Mouse (Mus musculus) neural tube, embryonic 13.5 days (tissue): ENCODE data around the gene Cyp4f13. TPM values are rescaled to one million over a fixed set of nuclear protein-coding genes. Genes with fewer than 3 reads are reported as not detected.

Experiments
- ATAC-seq: fragments of 200-750 bp; cut with Nextera tagmentation; 2 replicates; pipeline ENCODE4 v1.8.0; 2017; ENCODE audit warnings: low read depth, mild to moderate bottlenecking, moderate TSS enrichment, moderate library complexity
- H3K27ac ChIP-seq: fragments of 300-500 bp; sonication (generic); replicated peaks from 2 replicates; pipeline ENCODE4 v1.5.1; 2015; ENCODE audit warnings: moderate library complexity, mild to moderate bottlenecking, inconsistent platforms
- H3K27me3 ChIP-seq: fragments of 300-500 bp; sonication (generic); 2 replicates; pipeline ENCODE4 v1.6.1; 2015; ENCODE audit warnings: mild to moderate bottlenecking, inconsistent platforms
- H3K36me3 ChIP-seq: fragments of 300-500 bp; sonication (generic); 2 replicates; pipeline ENCODE4 v1.6.1; 2015; ENCODE audit warnings: mild to moderate bottlenecking, inconsistent platforms
- H3K4me1 ChIP-seq: fragments of 300-500 bp; sonication (generic); replicated peaks from 2 replicates; pipeline ENCODE4 v1.6.1; 2015; ENCODE audit warnings: inconsistent platforms
- H3K4me2 ChIP-seq: fragments of 300-500 bp; sonication (generic); 2 replicates; pipeline ENCODE4 v1.6.1; 2015; ENCODE audit warnings: inconsistent platforms, mild to moderate bottlenecking, moderate library complexity
- H3K4me3 ChIP-seq: fragments of 300-500 bp; sonication (generic); 2 replicates; pipeline ENCODE4 v1.5.1; 2015; ENCODE audit warnings: mild to moderate bottlenecking, inconsistent platforms
- H3K9ac ChIP-seq: fragments of 300-500 bp; sonication (generic); 2 replicates; pipeline ENCODE4 v1.6.1; 2015; ENCODE audit warnings: moderate library complexity, mild to moderate bottlenecking, inconsistent platforms
- H3K9me3 ChIP-seq: fragments of 300-500 bp; sonication (generic); 2 replicates; pipeline ENCODE4 v1.6.1; 2016; ENCODE audit warnings: inconsistent platforms
- WGBS: fragments of 180-500 bp; shearing (Covaris S2); methylation state at CpG from one replicate; pipeline ENCODE4 v1.1.7; 2015; 5-methylcytosine and 5-hydroxymethylcytosine counted together
- polyA plus RNA-seq: library from polyadenylated mRNA; unstranded; fragments of >200 nt; fragmentation: Nextera tagmentation; extraction: Ambion mirVana; gene quantifications from 2 replicates; pipeline ENCODE4 v1.2.1, GENCODE M21; 2015

Gene Cyp4f13
- polyA plus RNA-seq, result 7.0 and 8.2 TPM in 2 replicates

DNA sequence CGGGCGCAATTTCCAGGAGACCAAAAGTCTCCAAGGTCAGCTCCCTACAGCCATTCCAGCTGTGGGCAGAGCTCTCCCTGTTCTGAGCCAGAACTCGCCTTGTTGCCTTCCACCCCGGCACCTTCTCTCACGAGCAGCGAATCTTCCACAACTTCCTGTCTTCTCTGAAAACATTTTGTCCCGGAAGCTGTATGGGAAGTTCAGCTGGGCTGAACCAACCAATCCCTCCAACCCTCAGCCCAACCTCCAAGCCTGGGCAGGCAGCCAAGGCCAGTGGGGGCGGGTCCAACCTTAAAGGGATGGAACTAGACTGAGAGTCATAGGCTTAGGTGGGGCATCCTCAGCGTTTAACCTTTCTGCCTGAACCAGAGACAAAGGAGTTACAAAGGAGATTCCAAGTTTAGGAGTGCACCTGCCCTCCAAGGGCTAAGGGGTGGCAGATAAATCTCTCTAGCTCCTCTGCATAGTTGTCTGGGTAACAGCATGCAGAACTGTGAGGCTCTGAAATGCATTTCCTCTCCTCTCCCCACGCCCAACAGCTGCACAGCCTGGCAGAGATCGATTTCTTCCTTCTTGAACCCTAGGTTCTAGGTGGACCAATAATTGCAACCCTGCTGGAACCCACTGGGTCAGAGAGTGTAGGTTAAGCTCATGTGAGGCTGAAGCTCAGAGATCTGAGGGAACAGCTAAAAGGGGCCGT, at the start of gene Cyp4f13:
Cyp4f13 (minus strand) TSS at position 188 of the 700 bp plus-strand sequence.
- 35% methylated on average over 12 of the region's 12 CpGs for WGBS
- Histone ChIP-seq H3K9me3 (peaks cover 4% of the 10 kb centered on the region; the same call in 1 of the 2 replicates), H3K27ac (no peak within 1 kb of the TSS; the same call in 1 of the 2 replicates), H3K4me3 (peak within 1 kb of the TSS; percentile 45), H3K4me2 (peak within 1 kb of the TSS; percentile 62), H3K36me3 (no peaks in the 10 kb centered on the region), H3K4me1 (peaks cover 8% of the 10 kb centered on the region), H3K27me3 (no peaks in the 10 kb centered on the region), H3K9ac (peak within 1 kb of the TSS; percentile 58)
- peak; percentile 95 for ATAC-seq

DNA sequence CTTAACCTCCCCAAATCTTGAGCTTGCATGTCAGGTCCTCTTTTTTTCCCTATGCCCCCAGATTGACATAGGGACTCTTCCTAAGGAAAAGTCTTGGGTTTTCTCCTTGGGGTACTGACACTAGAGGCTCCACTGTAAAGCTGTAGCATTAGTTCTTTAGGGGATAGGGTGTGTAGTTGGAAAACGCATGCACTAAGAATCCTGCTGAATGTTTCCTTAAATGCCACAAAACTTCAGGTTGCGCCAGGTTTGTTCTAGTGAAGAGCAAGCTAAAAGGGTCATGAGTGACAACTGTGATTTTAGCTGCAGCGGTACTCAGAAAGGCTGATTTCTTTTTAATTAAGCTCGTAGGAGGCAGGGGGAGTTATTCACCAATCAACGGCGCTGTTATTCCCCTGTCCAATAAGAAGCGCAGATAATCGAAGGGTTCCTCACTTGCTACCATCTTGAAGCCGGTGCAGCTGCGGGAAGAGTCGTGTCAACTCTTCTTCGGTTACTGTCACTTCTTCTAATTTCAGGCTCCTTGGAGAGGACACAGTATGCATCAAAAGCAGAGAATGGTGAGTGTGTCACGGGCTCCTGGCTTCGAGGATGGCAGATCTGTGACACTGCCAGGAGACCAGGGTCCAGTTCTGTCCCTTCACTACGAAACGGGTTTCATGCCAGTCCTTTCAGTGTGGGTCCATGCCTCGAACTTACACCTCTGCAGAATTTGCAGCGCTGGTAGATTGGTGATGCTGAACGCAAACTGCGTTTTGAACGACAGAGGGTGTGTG, 45.7 kb upstream of the Cyp4f13 start, which contains the start of gene Zfp952:
Zfp952 (plus strand) TSS at position 431 of the 776 bp plus-strand sequence.
- WGBS, result 2% methylated on average over 21 of the region's 21 CpGs
- Histone ChIP-seq H3K36me3 (peaks cover 31% of the 10 kb centered on the region), H3K4me2 (peak within 1 kb of the TSS; percentile 71), H3K9me3 (no peaks in the 10 kb centered on the region), H3K4me1 (peaks cover 21% of the 10 kb centered on the region), H3K27ac (peak within 1 kb of the TSS; percentile 80), H3K27me3 (no peaks in the 10 kb centered on the region), H3K9ac (peak within 1 kb of the TSS; percentile 72), H3K4me3 (peak within 1 kb of the TSS; percentile 55)
- ATAC-seq, result peak; percentile 97

DNA sequence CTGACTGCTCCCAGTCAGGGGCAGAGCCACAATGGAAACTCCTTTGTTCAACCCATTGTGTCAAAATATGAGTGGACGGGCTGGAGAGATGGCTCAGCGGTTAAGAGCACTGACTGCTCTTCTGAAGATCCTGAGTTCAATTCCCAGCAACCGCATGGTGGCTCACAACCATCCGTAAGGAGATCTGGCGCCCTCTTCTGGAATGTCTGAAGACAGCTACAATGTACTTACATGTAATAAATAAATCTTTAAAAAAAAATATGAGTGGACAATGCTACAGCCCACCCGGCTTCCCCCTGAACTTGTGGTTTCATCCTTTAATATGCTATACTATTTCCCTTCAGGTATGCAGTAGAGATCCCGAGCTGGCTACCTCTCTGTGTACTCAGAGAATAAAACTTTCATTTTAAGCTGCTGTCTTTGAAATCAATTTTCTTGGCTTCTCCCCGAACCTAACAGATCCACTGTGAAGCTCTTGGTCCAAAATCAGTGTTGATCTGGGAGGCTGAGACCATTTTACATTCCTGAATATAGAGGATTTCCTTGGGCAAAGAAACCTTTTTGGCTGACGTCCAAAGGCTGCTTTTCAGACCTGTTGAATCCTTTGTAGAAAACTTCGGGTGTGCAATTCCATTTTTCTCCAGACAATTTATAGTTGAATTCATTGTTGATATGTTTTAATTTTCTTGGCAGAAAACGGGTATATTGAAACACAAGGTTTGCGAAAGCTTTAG, 44.9 kb upstream of the Cyp4f13 start:
- H3K4me1 ChIP-seq, result peaks cover 21% of the 10 kb centered on the region
- H3K27ac ChIP-seq, result 0 out of 2 replicates have a peak overlapping the region, but pooled peaks have one; percentile 50
- peaks cover 27% of the 10 kb centered on the region for H3K36me3 ChIP-seq
- H3K27me3 ChIP-seq, result no peaks in the 10 kb centered on the region
- peak overlapping the region; percentile 72 for H3K9ac ChIP-seq
- H3K4me2 ChIP-seq, result peak overlapping the region; percentile 71
- no peak for ATAC-seq
- 71% methylated on average over 12 of the region's 12 CpGs for WGBS
- H3K9me3 ChIP-seq, result no peaks in the 10 kb centered on the region
- peak overlapping the region; percentile 55 for H3K4me3 ChIP-seq

DNA sequence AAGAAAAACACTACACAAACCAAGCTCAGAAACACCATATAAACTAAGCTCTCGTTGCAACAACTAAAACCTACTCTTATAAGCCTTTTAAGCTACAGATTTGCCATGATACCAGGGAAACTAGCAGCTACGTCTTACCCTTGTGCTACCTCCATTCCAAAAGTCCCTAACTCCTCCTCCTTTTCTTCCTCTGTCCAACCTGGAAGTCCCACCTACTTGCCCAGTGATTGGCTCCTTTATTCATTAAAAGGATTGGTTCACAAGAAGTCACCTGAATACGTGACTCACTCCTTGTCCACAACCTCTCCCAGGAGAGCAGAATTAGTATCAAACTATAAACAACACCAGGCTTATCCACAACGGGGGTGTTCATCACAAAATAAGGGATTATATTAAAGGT, 39.1 kb upstream of the Cyp4f13 start:
- 80% methylated on average over 4 of the region's 4 CpGs for WGBS
- no peaks in the 10 kb centered on the region for H3K27me3 ChIP-seq
- H3K4me1 ChIP-seq, result no peaks in the 10 kb centered on the region
- H3K36me3 ChIP-seq, result peaks cover 5% of the 10 kb centered on the region
- no peak overlapping the region for H3K4me2 ChIP-seq
- no peak overlapping the region for H3K27ac ChIP-seq
- H3K4me3 ChIP-seq, result no peak overlapping the region
- no peak for ATAC-seq
- no peaks in the 10 kb centered on the region for H3K9me3 ChIP-seq
- H3K9ac ChIP-seq, result no peak overlapping the region

GRCm38 (mm10) chr17:32981361-32981760, 34.2 kb upstream of the Cyp4f13 start:
- no peaks in the 10 kb centered on the region for H3K4me1 ChIP-seq
- H3K4me3 ChIP-seq, result no peak overlapping the region
- H3K36me3 ChIP-seq, result peaks cover 47% of the 10 kb centered on the region
- no peak overlapping the region for H3K9ac ChIP-seq
- no peaks in the 10 kb centered on the region for H3K27me3 ChIP-seq
- H3K4me2 ChIP-seq, result no peak overlapping the region
- no peak overlapping the region for H3K27ac ChIP-seq
- 93% methylated on average over 4 of the region's 4 CpGs for WGBS
- no peaks in the 10 kb centered on the region for H3K9me3 ChIP-seq
- ATAC-seq, result no peak

DNA sequence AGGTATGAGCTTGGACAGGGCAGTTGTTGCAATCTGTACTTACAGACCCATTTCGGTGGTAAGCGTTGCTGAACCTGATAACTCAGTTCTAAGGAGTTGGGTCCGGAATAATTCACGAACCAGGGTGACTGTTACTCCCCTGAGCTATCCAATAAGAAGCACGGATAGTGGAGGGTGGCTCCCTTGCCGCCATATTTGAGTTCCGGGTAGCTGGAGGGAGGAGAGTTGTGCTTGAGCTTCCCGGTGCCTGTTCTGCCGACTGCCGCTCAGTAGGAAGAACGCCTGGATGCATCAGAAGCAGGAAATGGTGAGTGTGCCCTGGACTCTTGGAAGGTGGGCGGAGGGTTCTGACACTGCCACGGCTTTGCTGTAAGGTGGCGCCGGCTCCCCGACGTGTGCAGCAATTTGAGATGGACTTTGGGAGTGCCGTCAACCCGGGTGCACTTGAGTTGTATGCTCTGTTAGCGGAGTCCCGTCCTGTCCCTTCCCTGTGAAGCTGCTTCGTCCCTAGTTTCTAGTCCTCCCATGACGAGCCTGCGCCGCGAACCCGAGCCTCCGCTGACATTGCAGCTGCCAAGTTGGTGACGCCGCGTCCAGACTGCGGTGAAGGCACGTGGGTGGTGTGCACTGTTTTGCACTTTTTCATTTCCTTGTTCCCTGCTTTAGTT, 18.6 kb upstream of the Cyp4f13 start, which contains the start of gene Zfp472:
Zfp472 (plus strand) TSS at position 192 of the 668 bp plus-strand sequence.
- peak within 1 kb of the TSS; percentile 81 for H3K9ac ChIP-seq
- H3K36me3 ChIP-seq, result no peaks in the 10 kb centered on the region
- H3K4me2 ChIP-seq, result peak within 1 kb of the TSS; percentile 84
- peak within 1 kb of the TSS; percentile 84 for H3K4me3 ChIP-seq
- no peaks in the 10 kb centered on the region for H3K27me3 ChIP-seq
- no peaks in the 10 kb centered on the region for H3K9me3 ChIP-seq
- ATAC-seq, result peak; percentile 99
- H3K27ac ChIP-seq, result peak within 1 kb of the TSS; percentile 84
- 0% methylated on average over 33 of the region's 33 CpGs for WGBS
- peaks cover 18% of the 10 kb centered on the region for H3K4me1 ChIP-seq

DNA sequence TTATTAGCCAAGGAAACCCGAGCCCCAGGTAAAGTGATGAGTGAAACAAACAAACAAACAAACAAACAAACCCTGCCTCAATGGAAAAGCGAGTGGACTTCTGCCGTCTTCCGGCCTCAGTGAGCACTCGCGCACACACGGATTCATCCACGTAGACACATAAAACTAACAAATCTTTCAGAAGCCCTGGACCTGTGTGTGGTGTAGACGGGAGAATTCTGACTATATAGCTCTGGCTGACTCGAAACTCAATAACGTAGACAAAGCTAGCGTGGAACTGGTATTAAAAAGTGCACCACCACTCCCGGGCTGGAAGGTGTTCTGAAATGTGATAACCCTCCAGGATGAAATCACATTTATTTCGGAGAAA, 18.0 kb upstream of the Cyp4f13 start:
- Histone ChIP-seq H3K4me2 (peak overlapping the region; percentile 84), H3K36me3 (no peaks in the 10 kb centered on the region), H3K9me3 (no peaks in the 10 kb centered on the region), H3K4me1 (peaks cover 18% of the 10 kb centered on the region), H3K9ac (peak overlapping the region; percentile 81), H3K27me3 (no peaks in the 10 kb centered on the region), H3K4me3 (peak overlapping the region; percentile 84), H3K27ac (peak overlapping the region; percentile 39; the same call in 1 of the 2 replicates)
- under 1% methylated on average over 14 of the region's 14 CpGs for WGBS
- peak; percentile 68 for ATAC-seq

- Histone ChIP-seq H3K9ac (no peak overlapping the region), H3K27me3 (no peaks in the 10 kb centered on the region), H3K36me3 (no peaks in the 10 kb centered on the region), H3K27ac (no peak overlapping the region), H3K9me3 (peaks cover 4% of the 10 kb centered on the region; the same call in 1 of the 2 replicates), H3K4me1 (peaks cover 4% of the 10 kb centered on the region), H3K4me3 (no peak overlapping the region), H3K4me2 (no peak overlapping the region)
- ATAC-seq, result no peak
- WGBS, result 34% methylated on average over 16 of the region's 16 CpGs
Observed at GRCm38 (mm10) chr17:32951441-32951840, 4.2 kb upstream of the Cyp4f13 start.

- no peaks in the 10 kb centered on the region for H3K36me3 ChIP-seq
- no peak overlapping the region for H3K27ac ChIP-seq
- H3K4me2 ChIP-seq, result no peak overlapping the region
- H3K4me1 ChIP-seq, result peaks cover 8% of the 10 kb centered on the region
- no peak overlapping the region for H3K4me3 ChIP-seq
- no peak overlapping the region for H3K9ac ChIP-seq
- ATAC-seq, result no peak
- no peaks in the 10 kb centered on the region for H3K27me3 ChIP-seq
- 83% methylated on average over 11 of the region's 11 CpGs for WGBS
- H3K9me3 ChIP-seq, result peaks cover 4% of the 10 kb centered on the region; the same call in 1 of the 2 replicates
Observed at GRCm38 (mm10) chr17:32951006-32951405, 3.8 kb upstream of the Cyp4f13 start.

GRCm38 (mm10) chr17:32950136-32950535, 2.9 kb upstream of the Cyp4f13 start:
- Histone ChIP-seq H3K9ac (no peak overlapping the region), H3K4me1 (peaks cover 8% of the 10 kb centered on the region), H3K4me2 (no peak overlapping the region), H3K4me3 (no peak overlapping the region), H3K27me3 (no peaks in the 10 kb centered on the region), H3K36me3 (no peaks in the 10 kb centered on the region), H3K9me3 (peaks cover 4% of the 10 kb centered on the region; the same call in 1 of the 2 replicates), H3K27ac (no peak overlapping the region)
- 89% methylated on average over 3 of the region's 3 CpGs for WGBS
- no peak for ATAC-seq

GRCm38 (mm10) chr17:32946716-32947115, 486 bp downstream of the Cyp4f13 start:
- WGBS, result 69% methylated on average over 9 of the region's 9 CpGs
- H3K27ac ChIP-seq, result no peak overlapping the region
- no peaks in the 10 kb centered on the region for H3K36me3 ChIP-seq
- H3K4me3 ChIP-seq, result peak overlapping the region; percentile 45
- peaks cover 8% of the 10 kb centered on the region for H3K4me1 ChIP-seq
- H3K4me2 ChIP-seq, result peak overlapping the region; percentile 62
- H3K9ac ChIP-seq, result peak overlapping the region; percentile 58
- H3K27me3 ChIP-seq, result no peaks in the 10 kb centered on the region
- ATAC-seq, result no peak
- H3K9me3 ChIP-seq, result peaks cover 4% of the 10 kb centered on the region; the same call in 1 of the 2 replicates
